Mouse (Mus musculus): ENCODE results near the gene Mospd3. TPM values are rescaled to one million over a fixed set of nuclear protein-coding genes. Genes with fewer than 3 reads are reported as not detected.
A peak's percentile ranks its signal among the peaks of the same experiment; 100 is the strongest.

Gene Mospd3
- total RNA-seq (2022) = 10 to 100 TPM; 18.6 to 29.9 (median 21.4) TPM

- DNase-seq (ENCODE audit: low spot score in 2 of 2) = peak; percentile 93 to 95
Measured at GRCm38 (mm10) chr5:137600619-137601364, at the start of gene Mospd3. Gene Mospd3, minus strand, starts transcription at chr5:137601058.

GRCm38 (mm10) chr5:137649669-137650571 is 49.1 kb upstream of the Mospd3 start:
- no peak for DNase-seq (ENCODE audit: low spot score in 2 of 2)

GRCm38 (mm10) chr5:137649251-137649650 is 48.4 kb upstream of the Mospd3 start:
- no peak for DNase-seq (ENCODE audit: low spot score in 2 of 2)

DNA sequence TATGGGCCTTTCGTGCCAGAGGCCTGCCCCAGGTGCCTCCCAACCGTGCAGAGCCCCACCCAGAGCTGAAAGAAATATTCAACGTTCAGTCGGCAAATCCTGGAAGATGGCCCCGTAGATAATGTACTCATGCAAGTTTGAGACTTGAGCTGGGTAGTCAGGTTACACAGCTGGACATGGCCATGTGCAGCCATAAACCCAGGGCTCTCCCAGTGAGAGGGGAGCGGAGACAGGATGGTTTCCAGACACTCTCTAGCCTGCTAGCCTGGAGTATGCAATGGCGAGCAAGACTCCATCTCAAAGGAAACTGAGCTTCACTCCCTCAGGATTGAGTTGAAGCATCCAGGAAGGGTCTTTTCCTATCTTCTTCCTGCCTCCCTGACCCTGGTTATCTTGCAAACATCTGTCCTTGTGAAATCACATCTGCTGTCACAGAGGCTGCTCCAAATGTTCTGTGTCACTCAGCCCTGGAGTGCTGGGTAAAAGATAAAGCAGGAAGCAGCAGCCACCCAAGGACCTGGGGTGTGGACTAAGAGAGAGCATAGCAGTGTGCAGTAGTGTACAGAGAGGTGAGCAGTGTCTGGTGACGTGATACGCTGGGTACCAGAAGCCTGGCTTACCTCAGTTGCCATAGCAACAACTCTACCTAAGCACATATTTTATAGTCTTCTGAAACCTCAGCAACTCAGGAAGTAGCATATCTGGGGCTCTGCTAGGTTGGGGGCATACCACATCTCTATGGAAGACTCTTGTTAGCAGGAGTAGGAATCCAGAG is 47.2 kb upstream of the Mospd3 start:
- no peak for DNase-seq (ENCODE audit: low spot score in 2 of 2)

GRCm38 (mm10) chr5:137645652-137646091 is 44.8 kb upstream of the Mospd3 start, which contains the start of gene Irs3:
Gene Irs3, minus strand, starts transcription at chr5:137645714.
- DNase-seq (ENCODE audit: low spot score in 2 of 2) = no peak

DNA sequence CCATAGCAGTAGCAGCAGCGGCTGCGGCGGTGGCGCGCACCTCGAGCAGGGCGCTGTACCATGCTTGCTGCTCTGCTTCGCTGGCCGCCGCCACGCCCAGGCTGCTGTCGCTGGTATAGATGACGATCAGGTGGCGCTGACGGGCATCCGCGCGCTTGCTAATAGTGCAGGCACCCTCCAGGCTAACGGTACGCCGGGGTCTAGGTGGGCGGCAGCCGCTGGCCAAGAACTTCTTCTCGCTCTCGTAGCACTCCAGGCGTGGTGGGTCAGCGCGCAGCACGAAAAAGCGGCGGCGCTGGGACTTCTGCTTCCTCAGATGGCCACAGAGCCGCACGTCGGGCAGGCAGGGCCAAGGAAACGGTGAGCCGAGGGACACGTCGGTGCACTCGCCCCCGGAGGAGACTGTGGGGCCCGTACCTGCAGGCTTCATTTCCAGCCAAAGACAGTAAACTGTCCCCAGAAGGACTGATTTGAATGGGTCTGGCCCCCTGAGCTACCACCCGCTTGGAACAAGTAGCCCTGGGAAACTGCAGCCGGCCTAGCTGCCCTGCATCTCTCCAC is 44.3 kb upstream of the Mospd3 start:
- no peak for DNase-seq (ENCODE audit: low spot score in 2 of 2)

DNA sequence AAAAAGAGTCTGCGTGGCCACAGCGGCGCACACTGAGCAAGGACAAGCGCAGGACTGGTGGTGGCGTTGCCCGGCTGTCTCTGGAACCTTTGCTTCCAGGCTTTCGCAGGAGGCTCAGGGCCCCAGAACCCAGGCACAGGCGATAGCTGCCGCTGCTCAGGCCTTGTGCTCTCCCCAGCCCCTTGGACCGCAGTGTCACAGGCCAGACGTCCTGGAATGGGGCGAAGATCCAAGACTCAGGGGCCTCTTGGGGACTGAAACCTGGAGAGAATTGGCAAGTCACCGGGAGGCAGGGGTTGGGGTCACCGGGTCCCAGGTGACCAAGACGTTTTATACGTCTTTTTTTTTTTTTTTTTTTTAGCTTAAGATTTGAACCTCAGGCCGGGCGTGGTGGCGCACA is 43.6 kb upstream of the Mospd3 start:
- no peak for DNase-seq (ENCODE audit: low spot score in 2 of 2)

DNA sequence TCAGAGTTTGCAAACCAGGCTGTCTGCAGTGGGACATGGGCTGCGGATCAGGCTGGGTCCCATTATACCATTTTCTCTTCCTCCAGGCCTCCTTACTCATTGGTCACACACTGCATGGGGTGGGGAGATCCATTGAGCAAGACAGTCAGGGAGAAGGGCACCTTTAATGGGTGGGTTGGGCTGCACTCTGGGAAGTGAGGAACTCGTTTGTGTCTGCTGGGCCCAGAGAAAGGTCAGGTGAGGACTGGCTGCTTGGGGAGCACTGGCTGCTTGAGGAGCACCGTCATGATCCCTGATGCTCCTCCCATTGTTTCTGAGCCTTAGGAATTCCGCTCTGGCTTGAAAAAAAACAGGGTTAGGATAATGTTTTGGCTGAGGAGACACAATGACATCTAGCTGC is 42.0 kb upstream of the Mospd3 start:
- no peak for DNase-seq (ENCODE audit: low spot score in 2 of 2)

DNA sequence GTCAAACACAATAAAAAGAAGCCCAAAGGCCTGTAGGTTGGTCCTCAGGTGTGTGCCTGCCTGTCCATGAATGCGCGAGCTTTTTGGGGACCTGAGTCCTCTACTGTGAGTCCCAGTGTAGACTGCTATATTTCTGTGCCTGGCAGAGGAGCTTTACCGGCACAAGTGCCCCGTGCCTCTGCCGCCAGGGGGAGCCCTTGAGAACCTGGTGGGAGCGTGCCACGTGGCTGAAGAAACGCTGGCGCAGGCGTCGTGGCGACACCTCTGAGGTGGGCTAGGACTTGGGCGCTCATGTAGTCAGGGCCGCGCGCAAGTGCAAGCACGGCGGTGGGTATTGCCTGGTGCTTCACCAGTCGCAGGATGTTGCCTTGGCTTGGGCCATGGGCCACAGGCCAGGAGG is 40.2 kb upstream of the Mospd3 start, which contains the start of gene Sap25:
Gene Sap25 (plus strand): TSS at position 281 of the 400 bp plus-strand sequence.
- no peak for DNase-seq (ENCODE audit: low spot score in 2 of 2)

DNA sequence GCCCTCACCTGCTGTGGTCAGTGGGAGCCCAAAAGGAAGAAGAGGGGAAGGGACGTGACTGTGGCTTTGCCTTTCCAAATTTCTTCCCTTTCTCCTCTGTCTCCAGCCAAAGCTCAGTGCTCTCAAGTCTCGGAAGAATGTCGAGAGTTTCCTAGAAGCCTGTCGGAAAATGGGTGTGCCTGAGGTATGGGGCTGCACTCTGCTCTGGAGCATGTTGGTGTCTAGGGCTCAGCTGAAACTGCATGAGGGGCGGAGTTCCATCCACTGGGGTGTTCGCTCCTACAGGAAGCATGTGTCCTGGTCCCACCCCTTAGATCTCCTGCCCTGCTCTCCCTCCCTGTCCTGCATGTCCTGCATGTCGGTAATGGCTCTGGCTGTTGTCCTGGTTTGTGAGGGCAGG is 38.6 kb upstream of the Mospd3 start:
- no peak for DNase-seq (ENCODE audit: low spot score in 2 of 2)

DNA sequence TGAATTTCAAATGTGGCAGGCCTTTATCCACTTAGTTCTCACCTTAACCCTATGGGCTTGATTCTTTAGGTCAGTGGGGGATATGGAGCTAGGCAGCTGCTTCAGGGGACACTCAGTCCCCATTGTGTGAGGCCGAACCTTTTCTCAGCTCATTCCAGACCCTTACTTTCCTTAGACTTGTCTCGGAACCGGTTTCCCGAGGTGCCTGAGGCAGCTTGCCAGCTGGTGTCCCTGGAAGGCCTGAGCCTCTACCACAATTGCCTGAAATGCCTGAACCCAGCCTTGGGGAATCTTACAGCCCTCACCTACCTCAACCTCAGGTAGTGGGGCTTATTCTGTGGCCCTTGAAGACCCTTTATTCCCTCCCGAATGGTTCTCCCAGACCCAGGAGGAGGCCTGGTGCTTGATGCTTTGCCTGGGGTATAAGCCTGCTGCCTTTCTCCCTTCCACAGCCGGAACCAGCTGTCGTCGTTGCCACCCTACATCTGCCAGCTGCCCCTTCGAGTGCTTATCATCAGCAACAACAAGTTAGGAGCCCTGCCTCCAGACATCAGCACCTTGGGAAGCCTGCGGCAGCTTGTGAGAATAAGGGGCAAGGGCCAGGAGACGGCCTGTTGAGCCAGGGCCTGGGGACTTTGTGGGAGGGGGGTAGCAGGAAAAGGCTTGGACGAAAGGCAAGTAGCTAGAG is 32.7 kb upstream of the Mospd3 start:
- no peak for DNase-seq (ENCODE audit: low spot score in 2 of 2)

- DNase-seq (ENCODE audit: low spot score in 2 of 2) = no peak
Measured at GRCm38 (mm10) chr5:137631591-137631990, 30.7 kb upstream of the Mospd3 start.

DNA sequence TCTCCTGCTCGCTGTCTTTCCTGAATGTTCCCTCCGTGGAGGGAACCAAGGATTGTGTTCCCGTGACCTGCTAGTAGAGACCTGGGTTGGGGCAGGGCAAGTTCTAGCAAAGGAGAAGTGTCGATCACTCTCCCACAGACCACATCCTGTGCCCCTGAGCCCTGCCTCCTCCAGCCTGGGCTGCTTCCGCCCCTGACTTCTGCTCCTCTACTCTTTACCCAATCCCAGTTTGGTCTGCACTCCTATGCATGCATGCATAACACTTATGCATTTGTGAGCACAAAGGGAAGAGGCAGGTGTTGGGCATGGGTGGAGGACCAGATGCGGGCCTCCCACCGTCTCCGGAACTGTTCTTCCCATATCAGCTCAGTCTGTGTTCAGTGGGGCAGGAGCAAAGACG is 30.3 kb upstream of the Mospd3 start:
- peak in 1 of 2 experiments; percentile 44 for DNase-seq (ENCODE audit: low spot score in 2 of 2)

- no peak for DNase-seq (ENCODE audit: low spot score in 2 of 2)
Measured at GRCm38 (mm10) chr5:137630602-137631001, 29.7 kb upstream of the Mospd3 start.

DNA sequence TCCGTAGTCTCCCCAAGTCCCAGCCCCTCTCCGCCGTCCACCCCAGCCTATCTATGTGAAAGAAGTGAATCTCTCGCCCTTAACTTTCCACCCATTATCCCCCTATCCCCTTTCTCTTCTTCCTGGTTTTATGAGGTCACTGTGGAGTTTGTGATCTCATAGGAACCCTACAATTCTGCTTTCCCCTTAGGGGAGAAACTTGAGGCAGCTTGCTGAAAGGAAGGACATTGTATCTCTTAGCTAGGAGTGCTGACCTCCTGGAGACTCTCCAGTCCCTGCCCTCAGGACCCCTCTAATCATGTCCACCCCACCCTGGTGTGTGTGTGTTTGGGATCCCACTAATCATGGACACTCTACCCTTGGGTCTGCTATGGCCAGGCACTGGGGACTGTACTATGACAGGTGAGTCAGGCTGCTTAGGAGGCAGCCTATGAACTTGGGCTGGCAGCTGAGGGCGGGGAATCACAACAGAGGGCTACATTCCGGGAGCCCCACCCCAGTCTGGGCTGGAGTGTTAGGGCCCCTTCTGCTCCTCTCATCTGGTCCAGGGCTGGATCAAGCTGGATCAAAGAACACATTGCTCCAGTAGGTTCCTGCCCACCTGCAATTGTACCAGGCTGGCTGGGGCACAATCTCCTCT is 29.2 kb upstream of the Mospd3 start:
- no peak for DNase-seq (ENCODE audit: low spot score in 2 of 2)

- DNase-seq (ENCODE audit: low spot score in 2 of 2) = no peak
Measured at GRCm38 (mm10) chr5:137629306-137629721, 28.5 kb upstream of the Mospd3 start.

DNA sequence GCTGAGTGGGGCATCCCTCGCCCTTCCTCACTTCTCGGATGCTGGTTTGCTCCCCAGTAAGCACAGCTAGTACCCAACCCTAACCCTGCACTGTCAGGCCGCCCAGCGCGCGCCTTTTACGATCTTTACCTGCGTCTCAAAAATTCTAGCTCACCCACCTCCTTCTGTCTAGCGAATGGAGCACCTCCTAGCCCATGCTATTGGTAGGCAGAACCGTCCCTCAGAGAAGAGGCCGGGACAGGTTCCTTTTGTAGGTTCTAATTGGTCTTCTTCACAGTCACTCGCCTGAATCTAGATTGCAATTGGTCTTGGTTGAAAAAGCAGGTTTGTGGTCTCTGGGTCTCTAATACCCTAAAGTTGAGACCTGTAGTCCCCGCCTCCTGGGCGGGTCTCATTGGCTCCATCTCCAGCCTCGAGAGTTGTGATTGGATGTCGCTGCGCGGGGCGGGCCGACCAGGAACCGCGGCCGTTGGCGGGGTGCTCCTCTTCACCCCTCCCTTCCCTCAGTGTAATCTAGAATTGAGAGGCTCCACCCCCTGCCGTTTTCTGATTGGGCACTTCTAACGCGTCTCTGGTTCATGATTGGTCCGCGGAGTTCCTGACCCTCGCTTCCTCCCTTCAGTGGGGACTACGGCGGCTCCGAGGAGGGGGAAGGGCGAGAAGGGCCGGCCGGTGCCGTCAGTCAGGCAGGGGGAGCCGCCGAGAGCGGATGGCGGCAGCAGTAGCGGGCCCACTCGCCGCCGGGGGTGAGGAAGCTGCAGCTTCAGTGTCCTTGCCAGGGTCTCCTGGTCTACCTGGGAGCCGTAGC is 27.8 kb upstream of the Mospd3 start, which contains the start of the genes Fbxo24, Lrch4 and Gm20605:
Gene Fbxo24 (minus strand): TSS at position 505 of the 808 bp plus-strand sequence.
Gene Lrch4 (plus strand): TSS at position 624 of the 808 bp plus-strand sequence.
Gene Gm20605 (plus strand): TSS at position 678 of the 808 bp plus-strand sequence.
- DNase-seq (ENCODE audit: low spot score in 2 of 2) = peak; percentile 91 to 100

- DNase-seq (ENCODE audit: low spot score in 2 of 2) = no peak
Measured at GRCm38 (mm10) chr5:137627991-137628390, 27.1 kb upstream of the Mospd3 start.

Data from left cerebral cortex, adult 8-10 months (tissue).